Mouse (Mus musculus) liver, adult 2 months (tissue): ENCODE measurements around the gene Kdelr1. TPM values are rescaled to one million over a fixed set of nuclear protein-coding genes. Genes with fewer than 3 reads are reported as not detected.

Experiments
- DNase-seq: peaks from one replicate; pipeline ENCODE4 v3.0.0-alpha.2; 2011; ENCODE audit warnings: low read depth, low spot score; ENCODE audit errors: extremely low read depth
- H3K27ac ChIP-seq: fragments of 200-500 bp; replicated peaks from 2 replicates; pipeline ENCODE4 v1.5.1; 2012; ENCODE audit warnings: low read depth, mild to moderate bottlenecking, control low read depth, inconsistent platforms, low read length; ENCODE audit not compliant: insufficient read depth
- H3K27me3 ChIP-seq: fragments of 200-500 bp; 2 replicates; pipeline ENCODE4 v1.6.1; 2012; ENCODE audit warnings: mild to moderate bottlenecking, moderate library complexity, low read length, inconsistent platforms; ENCODE audit not compliant: control insufficient read depth, insufficient read depth
- H3K36me3 ChIP-seq: fragments of 200-500 bp; 2 replicates; pipeline ENCODE4 v1.6.1; 2012; ENCODE audit warnings: low read length, inconsistent platforms; ENCODE audit not compliant: control insufficient read depth, insufficient read depth
- H3K4me1 ChIP-seq: fragments of 200-500 bp; 2 replicates; pipeline ENCODE4 v1.6.1; 2011; ENCODE audit warnings: low read length; ENCODE audit not compliant: control insufficient read depth, insufficient read depth
- H3K4me3 ChIP-seq: fragments of 200-500 bp; 2 replicates; pipeline ENCODE4 v1.5.1; 2011; ENCODE audit warnings: low read depth, mild to moderate bottlenecking, control low read depth, low read length, moderate library complexity; ENCODE audit not compliant: insufficient read depth
- H3K79me2 ChIP-seq: fragments of 200-500 bp; 2 replicates; pipeline ENCODE4 v1.6.1; 2012; ENCODE audit warnings: inconsistent platforms, mild to moderate bottlenecking, low read length, moderate library complexity; ENCODE audit not compliant: control insufficient read depth, insufficient read depth
- H3K9ac ChIP-seq: fragments of 200-500 bp; 2 replicates; pipeline ENCODE4 v1.6.1; 2012; ENCODE audit warnings: low read depth, mild to moderate bottlenecking, control low read depth, inconsistent platforms, low read length
- CTCF ChIP-seq: fragments of 200-500 bp; IDR thresholded peaks from 2 replicates; pipeline ENCODE4 v1.5.1; 2011; ENCODE audit warnings: low read depth, low read length, control low read depth
- POLR2A ChIP-seq: fragments of 200-500 bp; IDR thresholded peaks from 2 replicates; pipeline ENCODE4 v1.6.1; 2011; ENCODE audit warnings: low read length, control low read depth; ENCODE audit not compliant: insufficient read depth; ENCODE audit errors: extremely low read depth
- WGBS: fragments of 180-500 bp; shearing (Covaris S2); methylation state at CpG from one replicate; pipeline ENCODE4 v1.1.7; 2018; 5-methylcytosine and 5-hydroxymethylcytosine counted together
- polyA plus RNA-seq: library from polyadenylated mRNA; depleted of rRNA; stranded (reverse); fragments of >200 nt; gene quantifications from 2 replicates; pipeline ENCODE4 v1.2.3, GENCODE M21; 2012
- total RNA-seq: library from RNA; depleted of rRNA; stranded (reverse); fragments of >200 nt; gene quantifications from 2 replicates; pipeline ENCODE4 v1.2.3, GENCODE M21; 2014

Kdelr1 gene
- total and polyA plus RNA-seq, 2 experiments, result 68.9 to 253 TPM

DNA sequence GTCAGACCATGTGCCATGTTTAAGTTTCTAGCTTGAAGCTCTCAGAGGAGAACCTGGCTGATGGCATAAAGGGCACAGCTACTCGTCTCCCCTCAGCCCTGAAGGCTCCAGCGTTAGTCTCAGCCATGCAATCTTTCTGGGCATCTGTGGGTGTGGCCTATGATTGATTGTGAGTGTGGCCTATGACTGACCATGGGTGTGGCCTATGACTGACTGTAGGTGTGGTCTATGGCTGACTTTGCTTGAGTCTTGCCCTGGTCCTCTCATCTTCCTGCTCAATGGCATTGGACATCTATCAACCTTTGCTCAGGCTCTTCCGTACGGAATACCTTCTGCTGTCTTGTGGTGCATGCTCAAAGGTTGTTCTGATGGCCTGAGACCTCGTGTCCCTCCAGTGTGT is 29.0 kb downstream of the Kdelr1 start:
- TF ChIP-seq POLR2A (no peak), CTCF (no peak)
- H3K36me3 ChIP-seq, result peaks cover under 1% of the 10 kb centered on the region; the same call in 1 of the 2 replicates
- no peak overlapping the region for H3K9ac ChIP-seq
- peak; percentile 48 for DNase-seq
- H3K27ac ChIP-seq, result no peak overlapping the region
- WGBS, result 31% methylated on average over 5 of the region's 5 CpGs
- H3K79me2 ChIP-seq, result no peaks in the 10 kb centered on the region; the same call in 1 of the 2 replicates
- H3K4me3 ChIP-seq, result no peak overlapping the region
- H3K4me1 ChIP-seq, result peaks cover 6% of the 10 kb centered on the region
- no peaks in the 10 kb centered on the region for H3K27me3 ChIP-seq

DNA sequence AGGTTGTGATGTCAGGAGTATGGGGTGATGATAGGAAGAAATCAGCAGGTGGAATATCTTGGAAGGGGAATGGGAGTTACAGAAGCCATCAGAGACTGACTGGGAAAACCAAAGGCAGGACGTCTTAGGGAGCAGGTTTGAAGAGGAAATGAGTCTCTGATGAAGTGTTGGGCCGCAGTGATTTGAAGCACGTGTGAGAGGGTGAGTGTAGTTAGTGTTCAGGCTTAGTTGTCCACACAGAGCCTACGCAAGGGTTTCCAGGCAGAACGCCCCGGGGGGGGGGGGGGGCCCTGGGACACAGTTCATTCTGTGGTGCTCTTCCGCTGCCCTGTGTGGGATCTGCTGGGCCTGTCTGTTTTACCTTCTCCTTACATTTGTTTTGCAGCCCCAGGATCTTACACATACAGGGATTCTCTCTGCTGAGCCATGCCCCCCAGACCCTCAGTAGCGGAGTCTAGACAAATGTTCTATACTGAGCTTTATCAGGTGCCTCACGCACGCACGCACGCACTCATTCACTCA is 30.0 kb downstream of the Kdelr1 start:
- TF ChIP-seq POLR2A, result no peak
- no peak for TF ChIP-seq CTCF
- Histone ChIP-seq H3K27me3 (no peaks in the 10 kb centered on the region), H3K27ac (no peak overlapping the region), H3K4me3 (no peak overlapping the region), H3K9ac (no peak overlapping the region), H3K4me1 (peaks cover 6% of the 10 kb centered on the region), H3K36me3 (peaks cover 8% of the 10 kb centered on the region), H3K79me2 (no peaks in the 10 kb centered on the region; the same call in 1 of the 2 replicates)
- DNase-seq, result no peak
- 75% methylated on average over 12 of the region's 12 CpGs for WGBS

DNA sequence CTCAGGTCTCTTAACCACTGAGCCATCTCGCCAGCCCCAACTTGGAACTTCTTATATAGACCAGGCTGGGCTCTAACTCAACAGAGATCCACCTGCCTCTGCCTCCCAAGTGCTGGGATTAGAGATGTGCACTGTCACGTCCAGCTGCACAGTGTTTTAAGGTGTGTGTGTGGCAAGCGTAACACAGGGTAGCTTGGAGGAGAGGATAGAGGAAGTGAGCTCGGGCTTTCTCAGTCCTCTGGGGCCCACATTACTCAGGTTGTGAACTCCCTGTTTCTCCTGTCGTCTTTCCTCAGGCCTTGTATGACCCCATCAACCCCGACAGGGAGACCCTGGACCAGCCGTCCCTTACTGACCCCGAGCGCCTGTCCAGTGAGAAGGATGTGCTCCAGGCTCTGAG is 34.0 kb downstream of the Kdelr1 start:
- no peak for DNase-seq
- TF ChIP-seq CTCF, result no peak
- no peak for TF ChIP-seq POLR2A
- WGBS, result 96% methylated on average over 9 of the region's 9 CpGs

DNA sequence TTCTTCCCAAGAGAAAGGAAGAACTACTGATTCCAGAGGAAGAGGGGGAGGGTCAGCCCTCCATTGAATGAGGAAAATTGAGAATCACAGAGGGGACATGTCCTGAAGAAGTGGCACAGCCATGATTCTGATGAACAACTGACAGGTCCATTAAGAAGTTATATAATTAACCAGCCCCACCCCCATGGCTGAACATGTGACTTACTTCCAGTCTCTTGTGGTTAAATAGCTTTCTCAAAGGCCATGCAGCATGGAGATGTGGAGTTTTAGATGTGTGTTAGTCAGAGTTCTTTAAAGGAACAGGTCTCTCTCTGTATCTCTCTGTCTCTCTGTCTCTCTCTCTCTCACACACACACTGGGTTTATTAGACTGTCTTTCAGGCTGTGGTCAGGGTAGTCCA is 35.8 kb downstream of the Kdelr1 start:
- Histone ChIP-seq H3K27ac (no peak overlapping the region), H3K27me3 (no peaks in the 10 kb centered on the region), H3K36me3 (peaks cover 23% of the 10 kb centered on the region), H3K9ac (no peak overlapping the region), H3K4me1 (no peaks in the 10 kb centered on the region), H3K4me3 (no peak overlapping the region), H3K79me2 (no peaks in the 10 kb centered on the region)
- DNase-seq, result no peak
- TF ChIP-seq CTCF, result no peak
- no peak for TF ChIP-seq POLR2A

More for the DNA sequence above, 34.0 kb downstream of the Kdelr1 start:
- no peak overlapping the region for H3K9ac ChIP-seq
- peaks cover 20% of the 10 kb centered on the region for H3K36me3 ChIP-seq
- H3K4me3 ChIP-seq, result no peak overlapping the region
- H3K27ac ChIP-seq, result no peak overlapping the region
- no peaks in the 10 kb centered on the region for H3K27me3 ChIP-seq
- no peaks in the 10 kb centered on the region for H3K79me2 ChIP-seq
- no peaks in the 10 kb centered on the region for H3K4me1 ChIP-seq

DNA sequence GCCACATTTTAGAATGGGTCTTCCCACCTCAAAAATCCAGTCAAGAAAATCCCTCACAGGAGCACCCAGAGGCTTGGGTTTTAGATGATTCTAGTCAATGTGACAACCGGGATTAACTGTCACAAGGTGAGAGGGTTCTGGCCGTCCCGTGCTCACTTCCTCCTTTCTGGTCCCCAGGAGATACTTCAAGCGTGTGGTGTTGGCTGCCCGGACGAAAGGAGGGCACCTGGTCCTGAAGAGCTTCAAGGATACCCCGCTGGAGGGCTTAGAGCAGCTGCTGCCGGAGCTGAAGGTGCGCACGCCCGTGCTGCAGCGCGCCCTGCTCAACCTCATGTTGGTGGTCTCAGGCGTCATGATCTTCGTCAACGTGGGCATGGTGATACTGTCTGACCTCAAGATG is 36.6 kb downstream of the Kdelr1 start:
- no peaks in the 10 kb centered on the region for H3K27me3 ChIP-seq
- no peak overlapping the region for H3K4me3 ChIP-seq
- no peak overlapping the region for H3K27ac ChIP-seq
- no peak for DNase-seq
- no peak overlapping the region for H3K9ac ChIP-seq
- WGBS, result 96% methylated on average over 16 of the region's 16 CpGs
- peaks cover 25% of the 10 kb centered on the region for H3K36me3 ChIP-seq
- TF ChIP-seq POLR2A (no peak), CTCF (no peak)
- H3K79me2 ChIP-seq, result no peaks in the 10 kb centered on the region
- no peaks in the 10 kb centered on the region for H3K4me1 ChIP-seq

DNA sequence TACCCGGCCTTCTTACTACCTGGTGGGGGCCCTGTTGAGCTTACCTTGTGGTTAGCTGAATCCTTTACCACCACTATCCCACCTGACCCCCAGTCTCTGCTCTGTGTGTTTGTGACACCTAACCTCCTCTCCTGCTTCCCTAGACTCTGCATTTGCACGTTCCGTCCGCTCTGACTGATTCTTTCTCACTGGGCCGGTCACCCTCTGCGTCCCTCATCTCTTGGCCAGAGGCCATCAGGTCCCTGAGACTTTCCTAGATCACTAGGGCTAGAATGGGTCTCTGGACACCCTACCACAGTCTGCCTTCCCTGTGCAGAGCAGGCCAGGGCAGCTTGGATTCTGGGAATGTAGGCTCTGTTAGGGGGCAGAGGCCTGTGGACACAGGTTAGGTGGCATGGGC is 41.5 kb downstream of the Kdelr1 start:
- TF ChIP-seq CTCF (no peak), POLR2A (no peak)
- no peak overlapping the region for H3K9ac ChIP-seq
- WGBS, result 93% methylated on average over 6 of the region's 6 CpGs

More for the DNA sequence above, 41.5 kb downstream of the Kdelr1 start:
- Histone ChIP-seq H3K4me3 (no peak overlapping the region), H3K36me3 (peaks cover 5% of the 10 kb centered on the region; the same call in 1 of the 2 replicates), H3K27ac (no peak overlapping the region), H3K27me3 (no peaks in the 10 kb centered on the region), H3K79me2 (no peaks in the 10 kb centered on the region), H3K4me1 (no peaks in the 10 kb centered on the region)
- no peak for DNase-seq
